Mouse (Mus musculus) liver, embryonic 11.5 days (tissue): ENCODE measurements around the gene Pcsk6. TPM values are rescaled to one million over a fixed set of nuclear protein-coding genes. Genes with fewer than 3 reads are reported as not detected.

ENCODE experiments used
- ATAC-seq: fragments of 200-750 bp; cut with Nextera tagmentation; replicated peaks from 2 replicates; pipeline ENCODE4 v1.8.0; 2017; ENCODE audit warnings: moderate number of reproducible peaks, mild to moderate bottlenecking, moderate TSS enrichment, moderate library complexity; ENCODE audit not compliant: low FRiP score
- DNase-seq: peaks from one replicate; pipeline ENCODE4 v3.0.0-alpha.2; 2017; ENCODE audit warnings: low spot score
- H3K27ac ChIP-seq: fragments of 300-500 bp; sonication (generic); 2 replicates; pipeline ENCODE4 v1.5.1; 2014; ENCODE audit warnings: mild to moderate bottlenecking, low read depth, low read length, control low read depth
- H3K27me3 ChIP-seq: fragments of 300-500 bp; sonication (generic); replicated peaks from 2 replicates; pipeline ENCODE4 v1.6.1; 2014; ENCODE audit warnings: low read length, mixed read lengths; ENCODE audit not compliant: control insufficient read depth, insufficient read depth
- H3K36me3 ChIP-seq: fragments of 300-500 bp; sonication (generic); 2 replicates; pipeline ENCODE4 v1.6.1; 2014; ENCODE audit warnings: mild to moderate bottlenecking, low read length, moderate library complexity, mixed read lengths; ENCODE audit not compliant: control insufficient read depth, insufficient read depth
- H3K4me1 ChIP-seq: fragments of 300-500 bp; sonication (generic); replicated peaks from 2 replicates; pipeline ENCODE4 v1.6.1; 2014; ENCODE audit warnings: low read length, mixed read lengths; ENCODE audit not compliant: control insufficient read depth, insufficient read depth
- H3K4me2 ChIP-seq: fragments of 300-500 bp; sonication (generic); 2 replicates; pipeline ENCODE4 v1.6.1; 2014; ENCODE audit warnings: mild to moderate bottlenecking, control low read depth, moderate library complexity
- H3K4me3 ChIP-seq: fragments of 300-500 bp; sonication (generic); 2 replicates; pipeline ENCODE4 v1.5.1; 2014; ENCODE audit warnings: low read depth, low read length, control low read depth
- H3K9ac ChIP-seq: fragments of 300-500 bp; sonication (generic); 2 replicates; pipeline ENCODE4 v1.6.1; 2014; ENCODE audit warnings: low read depth, low read length, control low read depth
- H3K9me3 ChIP-seq: fragments of 300-500 bp; sonication (generic); 2 replicates; pipeline ENCODE4 v1.6.1; 2016; ENCODE audit warnings: low read length, inconsistent platforms, mixed read lengths; ENCODE audit not compliant: control insufficient read depth
- WGBS: fragments of 180-500 bp; shearing (Covaris S2); extraction: QIAGEN DNeasy Blood & Tissue Kit; methylation state at CpG from one replicate; pipeline ENCODE4 v1.1.7; 2014; 5-methylcytosine and 5-hydroxymethylcytosine counted together
- polyA plus RNA-seq: library from polyadenylated mRNA; unstranded; fragments of >200 nt; fragmentation: Nextera tagmentation; extraction: Ambion mirVana; gene quantifications from 2 replicates; pipeline ENCODE4 v1.2.1, GENCODE M21; 2014

Gene Pcsk6
- polyA plus RNA-seq, 1 experiment from 2014 or later: 1.3 TPM

GRCm38 (mm10) chr7:66094141-66094540 is 232.6 kb downstream of the Pcsk6 start:
- no peak for DNase-seq
- Histone ChIP-seq H3K36me3 (peaks cover 16% of the 10 kb centered on the region), H3K4me1 (no peaks in the 10 kb centered on the region), H3K27me3 (no peaks in the 10 kb centered on the region), H3K4me2 (no peak overlapping the region), H3K27ac (no peak overlapping the region), H3K9me3 (no peaks in the 10 kb centered on the region), H3K9ac (no peak overlapping the region), H3K4me3 (no peak overlapping the region)
- WGBS: 76% methylated on average over 5 of the region's 5 CpGs
- no peak for ATAC-seq

- ATAC-seq (no peak), DNase-seq (no peak)
- Histone ChIP-seq H3K4me2 (no peak overlapping the region), H3K4me1 (no peaks in the 10 kb centered on the region), H3K27me3 (no peaks in the 10 kb centered on the region), H3K4me3 (no peak overlapping the region), H3K9me3 (no peaks in the 10 kb centered on the region), H3K27ac (no peak overlapping the region), H3K36me3 (no peaks in the 10 kb centered on the region), H3K9ac (no peak overlapping the region)
- 74% methylated on average over 7 of the region's 7 CpGs for WGBS
These were observed 237.3 kb downstream of the Pcsk6 start for GRCm38 (mm10) chr7:66098803-66099202.

Other genes starting within 250 kb of the Pcsk6 start
- 35.4 and 39.3 TPM in 2 replicates for gene Tarsl2, start 216.8 kb upstream of the Pcsk6 start, polyA plus RNA-seq
- gene Tm2d3, start 170.6 kb upstream of the Pcsk6 start, polyA plus RNA-seq: 58.2 and 61.0 TPM in 2 replicates
- gene Gm45213, start 181.9 kb downstream of the Pcsk6 start, polyA plus RNA-seq: not detected in 2 replicates
- 237 and 251 TPM in 2 replicates for gene Snrpa1, start 197.3 kb downstream of the Pcsk6 start, polyA plus RNA-seq
- 103 and 110 TPM in 2 replicates for gene Selenos, start 217.9 kb downstream of the Pcsk6 start, polyA plus RNA-seq
- 22.4 and 23.1 TPM in 2 replicates for gene Chsy1, start 247.8 kb downstream of the Pcsk6 start, polyA plus RNA-seq